Mouse (Mus musculus) fat pad, adult 2 months (tissue): Measurements from ENCODE around the gene Apobec1.
"Not testable (repeated sequence)": the region's sequence is repeated elsewhere in the genome, so short reads cannot be mapped to it uniquely, and the experiment has no call there.

Source experiments
- DNase-seq: peaks from one replicate; pipeline ENCODE4 v3.0.0-alpha.2; 2011; ENCODE audit warnings: low read depth, low spot score; ENCODE audit errors: extremely low read depth

The Apobec1 gene

GRCm38 (mm10) chr6:122602242-122602991, at the start of gene Apobec1:
TSS of gene Apobec1 (minus strand) at chr6:122602444.
- DNase-seq, result peak; percentile 55

- no peak for DNase-seq
Observed at GRCm38 (mm10) chr6:122650398-122650980, 48.2 kb upstream of the Apobec1 start.

GRCm38 (mm10) chr6:122649903-122650302, 47.7 kb upstream of the Apobec1 start:
- DNase-seq, result no peak

GRCm38 (mm10) chr6:122644196-122644595, 42.0 kb upstream of the Apobec1 start:
- DNase-seq, result not testable (repeated sequence)

GRCm38 (mm10) chr6:122637566-122637965, 35.3 kb upstream of the Apobec1 start:
- not testable (repeated sequence) for DNase-seq

- no peak for DNase-seq
Observed at GRCm38 (mm10) chr6:122636666-122637065, 34.4 kb upstream of the Apobec1 start.

GRCm38 (mm10) chr6:122635315-122635714, 33.1 kb upstream of the Apobec1 start:
- DNase-seq, result no peak

- DNase-seq, result no peak
Observed at GRCm38 (mm10) chr6:122633411-122633810, 31.2 kb upstream of the Apobec1 start.

- no peak for DNase-seq
Observed at GRCm38 (mm10) chr6:122627469-122628108, 25.3 kb upstream of the Apobec1 start.

GRCm38 (mm10) chr6:122626110-122626509, 23.9 kb upstream of the Apobec1 start, which contains the start of gene Dppa3:
TSS of gene Dppa3 (plus strand) at chr6:122626410.
- DNase-seq, result no peak

GRCm38 (mm10) chr6:122625156-122625555, 22.9 kb upstream of the Apobec1 start:
- DNase-seq, result no peak

- no peak for DNase-seq
Observed at GRCm38 (mm10) chr6:122624480-122624879, 22.2 kb upstream of the Apobec1 start.

GRCm38 (mm10) chr6:122621066-122621465, 18.8 kb upstream of the Apobec1 start:
- no peak for DNase-seq

GRCm38 (mm10) chr6:122616022-122616421, 13.8 kb upstream of the Apobec1 start:
- DNase-seq, result no peak

- no peak for DNase-seq
Observed at GRCm38 (mm10) chr6:122614047-122614446, 11.8 kb upstream of the Apobec1 start.

GRCm38 (mm10) chr6:122612426-122612825, 10.2 kb upstream of the Apobec1 start:
- no peak for DNase-seq

- no peak for DNase-seq
Observed at GRCm38 (mm10) chr6:122609771-122610170, 7.5 kb upstream of the Apobec1 start, which contains the start of gene Gdf3. TSS of gene Gdf3 (minus strand) at chr6:122610087.

GRCm38 (mm10) chr6:122609377-122609728, 7.1 kb upstream of the Apobec1 start:
- DNase-seq, result no peak

GRCm38 (mm10) chr6:122608434-122609376, 6.5 kb upstream of the Apobec1 start:
- no peak for DNase-seq

GRCm38 (mm10) chr6:122607700-122608099, 5.5 kb upstream of the Apobec1 start:
- no peak for DNase-seq

GRCm38 (mm10) chr6:122606661-122607060, 4.4 kb upstream of the Apobec1 start:
- DNase-seq, result no peak
